In genomic region chr11:103381956-103382613, GRCm38 (mm10) we compare ENCODE assay signal across 8 mouse cellular contexts. TPM values are rescaled to one million over a fixed set of nuclear protein-coding genes. Genes with fewer than 3 reads are reported as not detected.
DNase-seq lines count a peak whose midpoint lies in the region; ATAC-seq and TF ChIP-seq lines count a peak whose summit lies in the region.

No protein-coding gene starts in this region.

- no peak overlapping the region for H3K9ac ChIP-seq in heart, postnatal 0 days (replicated peaks; ENCODE audit: low read depth, low read length)
- H3K9ac ChIP-seq in liver, embryonic 13.5 days: no peak overlapping the region

- TF ChIP-seq POLR2A in bone marrow, adult 2 months (IDR thresholded peaks at IDR 0.05; ENCODE audit: borderline replicate concordance, control insufficient read depth, low read depth, low read length): no peak

- 7% methylated on average over 5 of the region's 5 CpGs for WGBS in bone marrow, adult 2 months
- 6% methylated on average over 5 of the region's 5 CpGs for WGBS in heart, postnatal 0 days
- WGBS in liver, embryonic 13.5 days (ENCODE audit: insufficient replicate concordance): 14% methylated on average over 5 of the region's 5 CpGs

- peak; percentile 50 to 74 for DNase-seq in right cerebral cortex, adult 2 months (ENCODE audit: low spot score in 2 of 2)
- DNase-seq in right cerebral cortex, postnatal 4 days: no peak
- peak; percentile 95 for DNase-seq in heart, postnatal 0 days (ENCODE audit: low spot score)
- DNase-seq in liver, embryonic 13.5 days: no peak
- DNase-seq in skeletal muscle tissue, adult 2 months (ENCODE audit: low read depth, low spot score): peak; percentile 61
- DNase-seq in testis, postnatal 10 days (ENCODE audit: low spot score): no peak
- no peak for DNase-seq in cerebellum, adult 9-11 months

- peak overlapping the region; percentile 17; the same call in 1 of the 2 replicates for H3K4me2 ChIP-seq in heart, postnatal 0 days (ENCODE audit: low read depth, low read length)
- H3K4me2 ChIP-seq in liver, embryonic 13.5 days: no peak overlapping the region

- no peak overlapping the region for H3K4me3 ChIP-seq in bone marrow, adult 2 months (replicated peaks; ENCODE audit: control insufficient read depth, low read depth, low read length)
- no peak overlapping the region for H3K4me3 ChIP-seq in heart, postnatal 0 days (ENCODE audit: low read depth, low read length)
- H3K4me3 ChIP-seq in liver, embryonic 13.5 days (replicated peaks): no peak overlapping the region

- peak overlapping the region; percentile 21; the same call in 1 of the 2 replicates for H3K27ac ChIP-seq in bone marrow, adult 2 months (ENCODE audit: control insufficient read depth, insufficient read depth, low read depth, low read length, poor library complexity)
- H3K27ac ChIP-seq in heart, postnatal 0 days (ENCODE audit: low read depth): peak overlapping the region; percentile 92
- H3K27ac ChIP-seq in liver, embryonic 13.5 days: no peak overlapping the region

- H3K36me3 ChIP-seq in heart, postnatal 0 days (replicated peaks; ENCODE audit: control insufficient read depth, insufficient read depth, low read length): peaks cover 17% of the 10 kb centered on the region
- H3K36me3 ChIP-seq in liver, embryonic 13.5 days: peaks cover 36% of the 10 kb centered on the region

- TF ChIP-seq CTCF in bone marrow, adult 2 months (IDR thresholded peaks at IDR 0.05; ENCODE audit: control insufficient read depth, insufficient read depth, low read length): no peak
- no peak for TF ChIP-seq CTCF in heart, postnatal 0 days (IDR thresholded peaks at IDR 0.05; ENCODE audit: low read depth)

- no peaks in the 10 kb centered on the region for H3K27me3 ChIP-seq in heart, postnatal 0 days (ENCODE audit: control insufficient read depth, insufficient read depth, low read length)
- H3K27me3 ChIP-seq in liver, embryonic 13.5 days: no peaks in the 10 kb centered on the region

- peaks cover 3% of the 10 kb centered on the region; the same call in 1 of the 2 replicates for H3K4me1 ChIP-seq in bone marrow, adult 2 months (ENCODE audit: control insufficient read depth, insufficient read depth, low read length)
- H3K4me1 ChIP-seq in heart, postnatal 0 days (ENCODE audit: control insufficient read depth, insufficient read depth): peaks cover 39% of the 10 kb centered on the region
- peaks cover 19% of the 10 kb centered on the region for H3K4me1 ChIP-seq in liver, embryonic 13.5 days (replicated peaks)

- no peaks in the 10 kb centered on the region for H3K9me3 ChIP-seq in heart, postnatal 0 days (replicated peaks; ENCODE audit: control insufficient read depth, low read length)
- H3K9me3 ChIP-seq in liver, embryonic 13.5 days (replicated peaks): no peaks in the 10 kb centered on the region

- peak; percentile 95 for ATAC-seq in heart, postnatal 0 days (ENCODE audit: insufficient read depth, low read depth)
- ATAC-seq in liver, embryonic 13.5 days (ENCODE audit: low read depth): peak; percentile 41; the same call in 1 of the 2 replicates

- TF ChIP-seq EP300 in heart, postnatal 0 days (IDR thresholded peaks at IDR 0.05; ENCODE audit: low read depth): no peak

RNA-seq across cellular contexts. Expression of gene Arhgap27, which starts 18.6 kb away (rescaled TPM):
- polyA plus RNA-seq in bone marrow, adult 2 months (2011; ENCODE audit: insufficient read depth, insufficient read length, low replicate concordance, missing spikeins): 14.2 and 47.3 TPM in 2 replicates
- 9.7 and 15.1 TPM in 2 replicates for total RNA-seq in heart, postnatal 0 days (2014; rRNA removed; ENCODE audit: low replicate concordance)
- 5.4 and 6.5 TPM in 2 replicates for polyA plus RNA-seq in heart, postnatal 0 days (2015; fragmentation: Nextera tagmentation; extraction: Ambion mirVana)
- polyA plus RNA-seq in liver, embryonic 13.5 days (2015; fragmentation: Nextera tagmentation; extraction: Ambion mirVana): 1.6 and 1.8 TPM in 2 replicates

RNA-seq across cellular contexts. Expression of gene Plekhm1, which starts 30.4 kb away (rescaled TPM):
- 12.5 and 23.7 TPM in 2 replicates for polyA plus RNA-seq in bone marrow, adult 2 months (2011; ENCODE audit: insufficient read depth, insufficient read length, low replicate concordance, missing spikeins)
- total RNA-seq in heart, postnatal 0 days (2014; rRNA removed; ENCODE audit: low replicate concordance): 3.9 and 4.9 TPM in 2 replicates
- polyA plus RNA-seq in heart, postnatal 0 days (2015; fragmentation: Nextera tagmentation; extraction: Ambion mirVana): 3.4 and 3.5 TPM in 2 replicates
- 2.8 and 3.8 TPM in 2 replicates for polyA plus RNA-seq in liver, embryonic 13.5 days (2015; fragmentation: Nextera tagmentation; extraction: Ambion mirVana)

Comparison
In these comparisons a context has a peak if more than half of its experiments do, and no peak if none do; other contexts are left out.
1. DNase-seq: peak in right cerebral cortex, adult 2 months (2 of 2), heart, postnatal 0 days (single experiment) and skeletal muscle tissue, adult 2 months (single experiment); none in right cerebral cortex, postnatal 4 days (single experiment), liver, embryonic 13.5 days (single experiment), testis, postnatal 10 days (single experiment) and cerebellum, adult 9-11 months (single experiment).